Mouse (Mus musculus): ENCODE measurements around the gene Tjp1. TPM values are rescaled to one million over a fixed set of nuclear protein-coding genes. Genes with fewer than 3 reads are reported as not detected.

The Tjp1 gene
- polyA plus RNA-seq, 1 experiment from 2014 or later = 21.2 TPM

- Histone ChIP-seq H3K9me3 (replicated peaks) (no peaks in the 10 kb centered on the region), H3K36me3 (no peaks in the 10 kb centered on the region), H3K27ac (replicated peaks) (peak overlapping the region; percentile 96), H3K4me2 (replicated peaks) (peak overlapping the region; percentile 57), H3K4me3 (replicated peaks) (peak overlapping the region; percentile 81), H3K27me3 (no peaks in the 10 kb centered on the region), H3K9ac (peak overlapping the region; percentile 79), H3K4me1 (peaks cover 13% of the 10 kb centered on the region; the same call in 1 of the 2 replicates)
- WGBS = under 1% methylated on average over 71 of the region's 92 CpGs
- ATAC-seq (ENCODE audit: insufficient number of reproducible peaks, low FRiP score, low TSS enrichment, low read depth) = peak; percentile 92
Measured at GRCm38 (mm10) chr7:65370787-65371616, 156.6 kb downstream of the Tjp1 start.

DNA sequence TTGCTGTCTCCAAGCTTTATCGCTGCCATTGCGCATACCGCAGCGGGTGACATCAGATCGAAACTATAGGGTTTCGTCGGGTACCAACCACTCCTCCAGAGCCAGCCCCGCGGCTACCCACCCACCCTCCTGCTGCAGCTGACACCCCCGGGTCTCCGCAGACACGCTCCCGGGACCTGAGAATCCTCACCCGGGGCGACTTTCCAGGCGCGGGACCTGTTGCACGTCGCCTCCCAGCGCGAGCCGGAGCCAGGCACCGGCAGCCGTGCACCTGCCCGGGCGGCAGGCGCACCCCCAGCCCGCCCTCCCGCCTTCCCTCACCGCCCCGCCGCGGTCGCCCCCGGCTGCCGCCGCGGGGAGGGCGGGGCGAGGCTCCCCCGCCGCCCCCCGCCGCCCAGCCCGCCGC, 157.2 kb downstream of the Tjp1 start:
- H3K4me1 ChIP-seq = peaks cover 13% of the 10 kb centered on the region; the same call in 1 of the 2 replicates
- peak overlapping the region; percentile 81 for H3K4me3 ChIP-seq (replicated peaks)
- H3K4me2 ChIP-seq (replicated peaks) = peak overlapping the region; percentile 57
- H3K36me3 ChIP-seq = no peaks in the 10 kb centered on the region
- ATAC-seq (ENCODE audit: insufficient number of reproducible peaks, low FRiP score, low TSS enrichment, low read depth) = peak; percentile 51
- H3K9me3 ChIP-seq (replicated peaks) = no peaks in the 10 kb centered on the region
- peak overlapping the region; percentile 96 for H3K27ac ChIP-seq (replicated peaks)
- 0% methylated on average over 38 of the region's 46 CpGs for WGBS
- H3K9ac ChIP-seq = peak overlapping the region; percentile 79
- no peaks in the 10 kb centered on the region for H3K27me3 ChIP-seq

DNA sequence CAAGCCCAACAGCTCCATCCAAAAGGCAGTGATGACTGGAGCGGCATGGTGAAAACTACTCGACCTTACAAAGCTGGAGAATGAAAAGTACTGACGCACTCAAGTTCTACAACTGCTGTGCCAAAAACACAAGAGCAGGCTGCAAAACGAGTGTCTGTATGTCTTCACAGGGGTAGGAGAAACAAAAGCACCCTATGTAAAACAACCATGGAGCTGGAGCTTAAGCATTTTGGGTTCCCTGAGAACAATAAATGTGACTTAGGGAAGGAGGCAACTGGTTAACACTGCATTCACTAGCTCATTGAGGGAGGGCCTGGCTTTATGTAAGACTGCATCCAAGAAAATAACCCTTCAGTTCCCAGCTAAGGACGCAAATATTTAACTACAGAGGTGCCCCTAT, 158.5 kb downstream of the Tjp1 start:
- Histone ChIP-seq H3K27ac (replicated peaks) (no peak overlapping the region), H3K9ac (no peak overlapping the region), H3K4me3 (replicated peaks) (peak overlapping the region; percentile 27), H3K27me3 (no peaks in the 10 kb centered on the region), H3K4me1 (peaks cover 13% of the 10 kb centered on the region; the same call in 1 of the 2 replicates), H3K36me3 (no peaks in the 10 kb centered on the region), H3K9me3 (replicated peaks) (no peaks in the 10 kb centered on the region), H3K4me2 (replicated peaks) (peak overlapping the region; percentile 40)
- no peak for ATAC-seq (ENCODE audit: insufficient number of reproducible peaks, low FRiP score, low TSS enrichment, low read depth)
- WGBS = 38% methylated on average over 5 of the region's 5 CpGs

GRCm38 (mm10) chr7:65367386-65368245, 160.0 kb downstream of the Tjp1 start:
- H3K36me3 ChIP-seq = no peaks in the 10 kb centered on the region
- H3K4me3 ChIP-seq (replicated peaks) = no peak overlapping the region
- H3K27me3 ChIP-seq = no peaks in the 10 kb centered on the region
- H3K4me1 ChIP-seq = peaks cover 18% of the 10 kb centered on the region; the same call in 1 of the 2 replicates
- WGBS = 70% methylated on average over 16 of the region's 16 CpGs
- 0 out of 2 replicates have a peak overlapping the region, but pooled peaks have one; percentile 10 for H3K4me2 ChIP-seq (replicated peaks)
- no peak for ATAC-seq (ENCODE audit: insufficient number of reproducible peaks, low FRiP score, low TSS enrichment, low read depth)
- H3K9ac ChIP-seq = no peak overlapping the region
- H3K27ac ChIP-seq (replicated peaks) = no peak overlapping the region
- no peaks in the 10 kb centered on the region for H3K9me3 ChIP-seq (replicated peaks)

DNA sequence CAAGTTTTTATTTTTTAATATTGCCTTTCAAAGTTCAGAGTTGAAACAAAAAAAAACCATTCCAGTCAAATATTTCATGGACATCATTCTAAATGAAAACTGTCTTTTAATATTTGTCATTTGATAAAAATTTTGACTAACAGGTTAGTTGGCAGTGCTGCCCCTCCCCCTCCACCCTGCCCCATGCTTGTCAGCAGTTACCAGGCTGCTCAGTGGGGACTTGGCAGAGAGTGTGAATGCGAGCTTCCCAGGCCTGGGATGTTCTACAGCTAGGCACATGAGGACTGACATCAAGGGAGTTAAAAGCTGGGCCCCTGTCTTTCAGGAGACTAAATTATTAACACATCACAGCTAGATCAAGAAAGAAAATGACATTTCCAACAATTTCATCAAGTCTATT, 161.4 kb downstream of the Tjp1 start:
- H3K9ac ChIP-seq = no peak overlapping the region
- H3K27me3 ChIP-seq = no peaks in the 10 kb centered on the region
- no peak overlapping the region for H3K4me3 ChIP-seq (replicated peaks)
- WGBS = 18% methylated on average over 1 of the region's 1 CpGs
- H3K27ac ChIP-seq (replicated peaks) = no peak overlapping the region
- no peaks in the 10 kb centered on the region for H3K9me3 ChIP-seq (replicated peaks)
- no peaks in the 10 kb centered on the region for H3K36me3 ChIP-seq
- no peak for ATAC-seq (ENCODE audit: insufficient number of reproducible peaks, low FRiP score, low TSS enrichment, low read depth)
- H3K4me1 ChIP-seq = peaks cover 18% of the 10 kb centered on the region; the same call in 1 of the 2 replicates
- H3K4me2 ChIP-seq (replicated peaks) = no peak overlapping the region

- Histone ChIP-seq H3K4me3 (replicated peaks) (no peak overlapping the region), H3K9ac (no peak overlapping the region), H3K9me3 (replicated peaks) (no peaks in the 10 kb centered on the region), H3K4me2 (replicated peaks) (no peak overlapping the region), H3K4me1 (peaks cover 18% of the 10 kb centered on the region; the same call in 1 of the 2 replicates), H3K36me3 (no peaks in the 10 kb centered on the region), H3K27ac (replicated peaks) (no peak overlapping the region), H3K27me3 (no peaks in the 10 kb centered on the region)
- ATAC-seq (ENCODE audit: insufficient number of reproducible peaks, low FRiP score, low TSS enrichment, low read depth) = no peak
- 88% methylated on average over 4 of the region's 4 CpGs for WGBS
Measured at GRCm38 (mm10) chr7:65365560-65365959, 162.0 kb downstream of the Tjp1 start.

DNA sequence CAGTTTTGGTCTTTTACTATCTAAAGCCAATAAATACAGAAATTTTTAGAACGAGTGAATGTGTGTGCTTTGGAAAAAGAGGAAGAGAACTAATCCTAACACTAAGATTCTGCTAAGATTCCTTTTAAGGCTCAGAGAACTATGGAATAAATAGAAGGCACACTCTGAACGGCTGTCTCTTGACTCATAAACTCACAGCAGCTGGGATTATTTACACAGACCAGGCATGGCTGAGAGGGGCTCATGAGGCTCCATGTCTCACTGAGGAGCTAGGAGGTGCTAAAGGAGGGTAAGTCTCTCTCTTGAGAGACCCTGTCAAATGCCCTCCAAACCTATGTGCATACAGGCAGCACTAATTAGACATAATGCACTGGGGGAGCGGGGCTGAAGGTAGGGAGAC, 167.3 kb downstream of the Tjp1 start:
- Histone ChIP-seq H3K4me2 (replicated peaks) (no peak overlapping the region), H3K9me3 (replicated peaks) (no peaks in the 10 kb centered on the region), H3K9ac (no peak overlapping the region), H3K27ac (replicated peaks) (no peak overlapping the region; the same call in 1 of the 2 replicates), H3K27me3 (no peaks in the 10 kb centered on the region), H3K4me3 (replicated peaks) (no peak overlapping the region), H3K4me1 (peaks cover 28% of the 10 kb centered on the region; the same call in 1 of the 2 replicates), H3K36me3 (no peaks in the 10 kb centered on the region)
- no peak for ATAC-seq (ENCODE audit: insufficient number of reproducible peaks, low FRiP score, low TSS enrichment, low read depth)
- 37% methylated on average over 3 of the region's 3 CpGs for WGBS

DNA sequence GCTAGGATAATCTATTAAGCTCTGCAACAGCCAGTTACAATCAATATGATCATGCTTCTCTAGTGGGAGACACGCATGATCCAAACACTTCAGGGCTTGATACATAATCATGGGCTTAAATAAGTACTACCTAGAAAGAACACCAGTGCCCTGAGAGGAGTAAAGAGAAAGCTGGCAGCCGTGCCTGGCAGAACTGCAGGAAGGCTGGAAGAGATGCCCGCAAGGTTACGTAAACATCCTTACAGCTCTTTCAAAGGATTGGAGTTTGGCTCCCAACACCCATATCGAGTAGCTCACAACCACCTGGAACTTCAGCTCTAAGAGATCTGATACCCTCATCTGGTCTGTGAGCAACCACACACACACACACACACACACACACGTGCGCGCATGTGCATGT, 167.8 kb downstream of the Tjp1 start:
- no peaks in the 10 kb centered on the region for H3K27me3 ChIP-seq
- ATAC-seq (ENCODE audit: insufficient number of reproducible peaks, low FRiP score, low TSS enrichment, low read depth) = 0 out of 2 replicates have a peak, but pooled peaks have one; percentile 34
- H3K9ac ChIP-seq = no peak overlapping the region
- no peak overlapping the region for H3K4me3 ChIP-seq (replicated peaks)
- peak overlapping the region; percentile 18; the same call in 1 of the 2 replicates for H3K27ac ChIP-seq (replicated peaks)
- H3K4me1 ChIP-seq = peaks cover 28% of the 10 kb centered on the region; the same call in 1 of the 2 replicates
- H3K36me3 ChIP-seq = no peaks in the 10 kb centered on the region
- WGBS = 60% methylated on average over 8 of the region's 8 CpGs
- no peaks in the 10 kb centered on the region for H3K9me3 ChIP-seq (replicated peaks)
- no peak overlapping the region for H3K4me2 ChIP-seq (replicated peaks)

GRCm38 (mm10) chr7:65357538-65357937, 170.0 kb downstream of the Tjp1 start:
- Histone ChIP-seq H3K4me3 (replicated peaks) (no peak overlapping the region), H3K36me3 (no peaks in the 10 kb centered on the region), H3K9me3 (replicated peaks) (no peaks in the 10 kb centered on the region), H3K27ac (replicated peaks) (no peak overlapping the region; the same call in 1 of the 2 replicates), H3K27me3 (no peaks in the 10 kb centered on the region), H3K9ac (no peak overlapping the region), H3K4me2 (replicated peaks) (no peak overlapping the region), H3K4me1 (peaks cover 23% of the 10 kb centered on the region; the same call in 1 of the 2 replicates)
- ATAC-seq (ENCODE audit: insufficient number of reproducible peaks, low FRiP score, low TSS enrichment, low read depth) = no peak
- WGBS = 21% methylated on average over 1 of the region's 1 CpGs

- Histone ChIP-seq H3K4me2 (replicated peaks) (no peak overlapping the region), H3K27ac (replicated peaks) (no peak overlapping the region), H3K9me3 (replicated peaks) (no peaks in the 10 kb centered on the region), H3K9ac (no peak overlapping the region), H3K4me1 (peaks cover 19% of the 10 kb centered on the region; the same call in 1 of the 2 replicates), H3K27me3 (no peaks in the 10 kb centered on the region), H3K36me3 (no peaks in the 10 kb centered on the region), H3K4me3 (replicated peaks) (no peak overlapping the region)
- no peak for ATAC-seq (ENCODE audit: insufficient number of reproducible peaks, low FRiP score, low TSS enrichment, low read depth)
- 84% methylated on average over 1 of the region's 1 CpGs for WGBS
Measured at GRCm38 (mm10) chr7:65356204-65356603, 171.4 kb downstream of the Tjp1 start.

DNA sequence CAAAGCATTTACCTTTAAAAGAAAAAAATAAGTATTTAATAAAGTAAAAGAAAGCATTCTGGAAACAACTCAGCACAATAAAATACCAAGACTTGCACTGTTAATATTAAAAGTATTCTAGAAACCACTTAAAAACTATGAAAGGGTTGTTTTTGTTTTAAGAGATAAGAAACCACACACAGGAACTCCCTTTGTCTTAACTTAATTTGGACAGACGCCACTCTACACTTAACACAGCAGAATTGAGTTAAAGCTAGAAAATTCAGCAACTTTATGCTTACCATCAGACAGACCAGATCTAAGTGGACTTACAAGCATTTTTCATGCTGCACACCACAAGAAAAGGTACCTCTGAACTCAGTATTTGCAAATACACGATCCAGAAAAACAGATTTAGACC, 172.7 kb downstream of the Tjp1 start:
- Histone ChIP-seq H3K4me2 (replicated peaks) (no peak overlapping the region), H3K9me3 (replicated peaks) (no peaks in the 10 kb centered on the region), H3K9ac (no peak overlapping the region), H3K36me3 (no peaks in the 10 kb centered on the region), H3K4me3 (replicated peaks) (no peak overlapping the region), H3K27ac (replicated peaks) (no peak overlapping the region), H3K4me1 (peaks cover 12% of the 10 kb centered on the region; the same call in 1 of the 2 replicates), H3K27me3 (no peaks in the 10 kb centered on the region)
- no peak for ATAC-seq (ENCODE audit: insufficient number of reproducible peaks, low FRiP score, low TSS enrichment, low read depth)
- WGBS = 48% methylated on average over 2 of the region's 2 CpGs
